Mouse (Mus musculus) midbrain, embryonic 12.5 days (tissue): Measurements from ENCODE around the gene Tap2. TPM values are rescaled to one million over a fixed set of nuclear protein-coding genes. Genes with fewer than 3 reads are reported as not detected.
"Not testable (repeated sequence)": the region's sequence is repeated elsewhere in the genome, so short reads cannot be mapped to it uniquely, and the experiment has no call there.

ENCODE experiments used
- ATAC-seq: fragments of 200-750 bp; cut with Nextera tagmentation; 2 replicates; pipeline ENCODE4 v1.8.0; 2017; ENCODE audit warnings: low read depth, moderate TSS enrichment, moderate library complexity; ENCODE audit not compliant: low FRiP score
- H3K27ac ChIP-seq: fragments of 300-500 bp; sonication (generic); replicated peaks from 2 replicates; pipeline ENCODE4 v1.5.1; 2016; ENCODE audit warnings: mild to moderate bottlenecking
- H3K27me3 ChIP-seq: fragments of 300-500 bp; sonication (generic); 2 replicates; pipeline ENCODE4 v1.6.1; 2016; ENCODE audit warnings: mild to moderate bottlenecking
- H3K36me3 ChIP-seq: fragments of 300-500 bp; sonication (generic); 2 replicates; pipeline ENCODE4 v1.6.1; 2016
- H3K4me1 ChIP-seq: fragments of 300-500 bp; sonication (generic); 2 replicates; pipeline ENCODE4 v1.6.1; 2016
- H3K4me2 ChIP-seq: fragments of 300-500 bp; sonication (generic); replicated peaks from 2 replicates; pipeline ENCODE4 v1.6.1; 2016; ENCODE audit warnings: mild to moderate bottlenecking, moderate library complexity
- H3K4me3 ChIP-seq: fragments of 300-500 bp; sonication (generic); 2 replicates; pipeline ENCODE4 v1.5.1; 2016; ENCODE audit warnings: mild to moderate bottlenecking
- H3K9ac ChIP-seq: fragments of 300-500 bp; sonication (generic); replicated peaks from 2 replicates; pipeline ENCODE4 v1.6.1; 2016; ENCODE audit warnings: mild to moderate bottlenecking, moderate library complexity
- H3K9me3 ChIP-seq: fragments of 300-500 bp; sonication (generic); 2 replicates; pipeline ENCODE4 v1.6.1; 2016; ENCODE audit warnings: mild to moderate bottlenecking
- WGBS: fragments of 180-500 bp; shearing (Covaris S2); methylation state at CpG from one replicate; pipeline ENCODE4 v1.1.7; 2016; 5-methylcytosine and 5-hydroxymethylcytosine counted together
- polyA plus RNA-seq: library from polyadenylated mRNA; unstranded; fragments of >200 nt; fragmentation: Nextera tagmentation; extraction: Ambion mirVana; gene quantifications from 2 replicates; pipeline ENCODE4 v1.2.1, GENCODE M21; 2016

Gene Tap2
- polyA plus RNA-seq, 1 experiment from 2014 or later, result 0.82 TPM

GRCm38 (mm10) chr17:34218675-34219074 lies 15.3 kb downstream of the Tap2 start:
- Histone ChIP-seq H3K4me2 (no peak overlapping the region), H3K27ac (no peak overlapping the region), H3K27me3 (peaks cover 18% of the 10 kb centered on the region), H3K4me1 (no peaks in the 10 kb centered on the region), H3K36me3 (no peaks in the 10 kb centered on the region), H3K4me3 (no peak overlapping the region), H3K9ac (no peak overlapping the region), H3K9me3 (no peaks in the 10 kb centered on the region)
- ATAC-seq, result no peak
- 87% methylated on average over 11 of the region's 11 CpGs for WGBS

GRCm38 (mm10) chr17:34219096-34219495 lies 15.8 kb downstream of the Tap2 start:
- not testable (repeated sequence) for H3K9me3 ChIP-seq, ATAC-seq, H3K4me2 ChIP-seq, H3K27ac ChIP-seq, H3K4me3 ChIP-seq, H3K36me3 ChIP-seq, H3K4me1 ChIP-seq, H3K9ac ChIP-seq
- peaks cover 14% of the 10 kb centered on the region for H3K27me3 ChIP-seq
- 89% methylated on average over 7 of the region's 11 CpGs for WGBS

- H3K9me3 ChIP-seq, H3K27ac ChIP-seq, H3K27me3 ChIP-seq, H3K4me1 ChIP-seq, H3K4me2 ChIP-seq, ATAC-seq, H3K9ac ChIP-seq, H3K36me3 ChIP-seq, H3K4me3 ChIP-seq: not testable (repeated sequence)
- 94% methylated on average over 3 of the region's 7 CpGs for WGBS
Observed at GRCm38 (mm10) chr17:34219801-34220200, 16.5 kb downstream of the Tap2 start.

GRCm38 (mm10) chr17:34220401-34220800 lies 17.1 kb downstream of the Tap2 start:
- not testable (repeated sequence) for H3K9me3 ChIP-seq, H3K4me1 ChIP-seq, ATAC-seq, H3K4me2 ChIP-seq, H3K36me3 ChIP-seq, H3K27ac ChIP-seq, H3K27me3 ChIP-seq, H3K9ac ChIP-seq, H3K4me3 ChIP-seq
- WGBS, result 100% methylated on average over 7 of the region's 16 CpGs

- Histone ChIP-seq H3K9ac (no peak overlapping the region), H3K9me3 (peaks cover 6% of the 10 kb centered on the region; the same call in 1 of the 2 replicates), H3K36me3 (no peaks in the 10 kb centered on the region), H3K27me3 (no peaks in the 10 kb centered on the region), H3K4me1 (no peaks in the 10 kb centered on the region), H3K27ac (no peak overlapping the region), H3K4me3 (no peak overlapping the region), H3K4me2 (no peak overlapping the region)
- no peak for ATAC-seq
- 94% methylated on average over 3 of the region's 3 CpGs for WGBS
Observed at GRCm38 (mm10) chr17:34224816-34225215, 21.5 kb downstream of the Tap2 start.

GRCm38 (mm10) chr17:34225426-34225825 lies 22.1 kb downstream of the Tap2 start:
- no peak overlapping the region for H3K9ac ChIP-seq
- no peak overlapping the region for H3K4me2 ChIP-seq
- ATAC-seq, result no peak
- H3K4me1 ChIP-seq, result no peaks in the 10 kb centered on the region
- peaks cover 6% of the 10 kb centered on the region; the same call in 1 of the 2 replicates for H3K9me3 ChIP-seq
- no peak overlapping the region for H3K4me3 ChIP-seq
- no peak overlapping the region for H3K27ac ChIP-seq
- 97% methylated on average over 8 of the region's 8 CpGs for WGBS
- H3K36me3 ChIP-seq, result no peaks in the 10 kb centered on the region
- no peaks in the 10 kb centered on the region for H3K27me3 ChIP-seq

- not testable (repeated sequence) for ATAC-seq, H3K27ac ChIP-seq, H3K4me1 ChIP-seq, H3K9ac ChIP-seq, H3K4me2 ChIP-seq, H3K27me3 ChIP-seq, H3K4me3 ChIP-seq, H3K9me3 ChIP-seq, H3K36me3 ChIP-seq
- WGBS, result 97% methylated on average over 17 of the region's 23 CpGs
Observed at GRCm38 (mm10) chr17:34225911-34226310, 22.6 kb downstream of the Tap2 start.

GRCm38 (mm10) chr17:34230971-34231370 lies 27.6 kb downstream of the Tap2 start:
- not testable (repeated sequence) for H3K4me1 ChIP-seq, H3K4me2 ChIP-seq, H3K9me3 ChIP-seq, H3K36me3 ChIP-seq, H3K4me3 ChIP-seq, H3K27me3 ChIP-seq, H3K9ac ChIP-seq, ATAC-seq, H3K27ac ChIP-seq
- WGBS, result 97% methylated on average over 9 of the region's 9 CpGs

- ATAC-seq, H3K4me3 ChIP-seq, H3K4me1 ChIP-seq, H3K9ac ChIP-seq, H3K27ac ChIP-seq, H3K4me2 ChIP-seq, H3K9me3 ChIP-seq, H3K27me3 ChIP-seq, H3K36me3 ChIP-seq: not testable (repeated sequence)
- 87% methylated on average over 6 of the region's 7 CpGs for WGBS
Observed at GRCm38 (mm10) chr17:34232021-34232420, 28.7 kb downstream of the Tap2 start.

- Histone ChIP-seq H3K36me3 (no peaks in the 10 kb centered on the region), H3K27ac (no peak overlapping the region), H3K27me3 (no peaks in the 10 kb centered on the region), H3K4me1 (no peaks in the 10 kb centered on the region), H3K9ac (no peak overlapping the region), H3K4me2 (no peak overlapping the region), H3K4me3 (no peak overlapping the region), H3K9me3 (no peaks in the 10 kb centered on the region)
- 51% methylated on average over 9 of the region's 9 CpGs for WGBS
- ATAC-seq, result no peak
Observed at GRCm38 (mm10) chr17:34234926-34235325, 31.6 kb downstream of the Tap2 start.

GRCm38 (mm10) chr17:34236691-34237090 lies 33.4 kb downstream of the Tap2 start:
- H3K9ac ChIP-seq, result no peak overlapping the region
- peaks cover 5% of the 10 kb centered on the region for H3K9me3 ChIP-seq
- H3K27ac ChIP-seq, result no peak overlapping the region
- H3K4me2 ChIP-seq, result no peak overlapping the region
- no peak for ATAC-seq
- H3K27me3 ChIP-seq, result no peaks in the 10 kb centered on the region; the same call in 1 of the 2 replicates
- H3K4me1 ChIP-seq, result no peaks in the 10 kb centered on the region
- no peak overlapping the region for H3K4me3 ChIP-seq
- WGBS, result 86% methylated on average over 5 of the region's 5 CpGs
- no peaks in the 10 kb centered on the region for H3K36me3 ChIP-seq

GRCm38 (mm10) chr17:34237741-34238140 lies 34.4 kb downstream of the Tap2 start:
- ATAC-seq, result no peak
- H3K9me3 ChIP-seq, result peaks cover 7% of the 10 kb centered on the region
- no peak overlapping the region for H3K9ac ChIP-seq
- no peaks in the 10 kb centered on the region for H3K4me1 ChIP-seq
- no peak overlapping the region for H3K4me2 ChIP-seq
- H3K36me3 ChIP-seq, result no peaks in the 10 kb centered on the region
- H3K27ac ChIP-seq, result no peak overlapping the region
- no peak overlapping the region for H3K4me3 ChIP-seq
- 83% methylated on average over 3 of the region's 3 CpGs for WGBS
- no peaks in the 10 kb centered on the region; the same call in 1 of the 2 replicates for H3K27me3 ChIP-seq

GRCm38 (mm10) chr17:34238706-34239105 lies 35.4 kb downstream of the Tap2 start, which contains the start of gene H2-Ob:
Gene H2-Ob, plus strand, starts transcription at chr17:34238903.
- H3K9ac ChIP-seq, result no peak within 1 kb of the TSS
- H3K4me3 ChIP-seq, result no peak within 1 kb of the TSS
- no peaks in the 10 kb centered on the region for H3K36me3 ChIP-seq
- H3K27me3 ChIP-seq, result no peaks in the 10 kb centered on the region; the same call in 1 of the 2 replicates
- H3K9me3 ChIP-seq, result peaks cover 7% of the 10 kb centered on the region
- no peak within 1 kb of the TSS for H3K4me2 ChIP-seq
- H3K27ac ChIP-seq, result no peak within 1 kb of the TSS
- WGBS, result 65% methylated on average over 3 of the region's 3 CpGs
- no peaks in the 10 kb centered on the region for H3K4me1 ChIP-seq
- no peak for ATAC-seq
